Mouse (Mus musculus) thymus, adult 2 months (tissue): ENCODE measurements at regions not wholly inside any gene's neighbourhood (a gene's known extent, or its start where the extent isn't known, plus 50 kb on each side); places are given as distances from the start of the nearest gene placed in this dataset.

ENCODE experiments used
- DNase-seq: peaks from one replicate; pipeline ENCODE4 v3.0.0; 2021
- H3K27ac ChIP-seq: fragments of 200-500 bp; 2 replicates; pipeline ENCODE4 v1.5.1; 2012; ENCODE audit warnings: low read length, control low read depth; ENCODE audit not compliant: control insufficient read depth, insufficient read depth
- H3K27me3 ChIP-seq: fragments of 200-500 bp; 2 replicates; pipeline ENCODE4 v1.6.1; 2012; ENCODE audit warnings: mild to moderate bottlenecking, low read length, moderate library complexity, mixed read lengths; ENCODE audit not compliant: control insufficient read depth, insufficient read depth
- H3K36me3 ChIP-seq: fragments of 200-500 bp; 2 replicates; pipeline ENCODE4 v1.6.1; 2012; ENCODE audit warnings: mild to moderate bottlenecking, low read length, moderate library complexity; ENCODE audit not compliant: control insufficient read depth, insufficient read depth
- H3K4me1 ChIP-seq: fragments of 200-500 bp; replicated peaks from 2 replicates; pipeline ENCODE4 v1.6.1; 2012; ENCODE audit warnings: low read length; ENCODE audit not compliant: control insufficient read depth, insufficient read depth
- H3K4me3 ChIP-seq: fragments of 200-500 bp; 2 replicates; pipeline ENCODE4 v1.5.1; 2012; ENCODE audit warnings: mild to moderate bottlenecking, low read length, control low read depth, moderate library complexity; ENCODE audit not compliant: control insufficient read depth, insufficient read depth
- CTCF ChIP-seq: fragments of 200-500 bp; IDR thresholded peaks from 2 replicates; pipeline ENCODE4 v1.5.1; 2012; ENCODE audit warnings: mild to moderate bottlenecking, control low read depth, low read length, moderate library complexity, borderline replicate concordance; ENCODE audit not compliant: control insufficient read depth, poor library complexity, insufficient read depth; ENCODE audit errors: extremely low read depth
- POLR2A ChIP-seq: fragments of 200-500 bp; IDR thresholded peaks from 2 replicates; pipeline ENCODE4 v1.6.1; 2012; ENCODE audit warnings: mild to moderate bottlenecking, low read length, control low read depth, moderate library complexity; ENCODE audit not compliant: control insufficient read depth, poor library complexity, insufficient read depth; ENCODE audit errors: extremely low read depth
- WGBS: fragments of 180-500 bp; shearing (Covaris S2); methylation state at CpG from one replicate; pipeline ENCODE4 v1.1.7; 2018; 5-methylcytosine and 5-hydroxymethylcytosine counted together

GRCm38 (mm10) chr10:99526148-99526547 lies 233.3 kb downstream of the Csl start:
- Histone ChIP-seq H3K27ac (no peak overlapping the region), H3K4me3 (no peak overlapping the region), H3K4me1 (no peaks in the 10 kb centered on the region), H3K27me3 (no peaks in the 10 kb centered on the region), H3K36me3 (no peaks in the 10 kb centered on the region)
- 92% methylated on average over 4 of the region's 4 CpGs for WGBS
- TF ChIP-seq POLR2A, result no peak
- no peak for TF ChIP-seq CTCF
- DNase-seq, result no peak

- Histone ChIP-seq H3K27me3 (no peaks in the 10 kb centered on the region), H3K4me1 (no peaks in the 10 kb centered on the region), H3K36me3 (no peaks in the 10 kb centered on the region), H3K27ac (no peak overlapping the region), H3K4me3 (no peak overlapping the region)
- 94% methylated on average over 5 of the region's 5 CpGs for WGBS
- DNase-seq, result no peak
- no peak for TF ChIP-seq POLR2A
Measured at GRCm38 (mm10) chr10:99526561-99526960, 232.9 kb downstream of the Csl start.

- H3K36me3 ChIP-seq, result no peaks in the 10 kb centered on the region
- H3K27me3 ChIP-seq, result no peaks in the 10 kb centered on the region
- no peaks in the 10 kb centered on the region for H3K4me1 ChIP-seq
- no peak for TF ChIP-seq POLR2A
- TF ChIP-seq CTCF, result no peak
- no peak overlapping the region for H3K4me3 ChIP-seq
- no peak overlapping the region for H3K27ac ChIP-seq
- no peak for DNase-seq
Measured at GRCm38 (mm10) chr10:99531104-99531503, 228.4 kb downstream of the Csl start.

- DNase-seq, result no peak
- H3K27ac ChIP-seq, result no peak overlapping the region
- TF ChIP-seq CTCF (no peak), POLR2A (no peak)
- H3K4me1 ChIP-seq, result no peaks in the 10 kb centered on the region
- H3K36me3 ChIP-seq, result no peaks in the 10 kb centered on the region
- no peak overlapping the region for H3K4me3 ChIP-seq
- H3K27me3 ChIP-seq, result no peaks in the 10 kb centered on the region
Measured at GRCm38 (mm10) chr10:99531556-99531955, 227.9 kb downstream of the Csl start.

GRCm38 (mm10) chr10:99531992-99532391 lies 227.5 kb downstream of the Csl start:
- 92% methylated on average over 7 of the region's 7 CpGs for WGBS
- TF ChIP-seq CTCF, result no peak
- no peak for TF ChIP-seq POLR2A
- Histone ChIP-seq H3K36me3 (no peaks in the 10 kb centered on the region), H3K4me1 (no peaks in the 10 kb centered on the region), H3K4me3 (no peak overlapping the region), H3K27ac (no peak overlapping the region), H3K27me3 (no peaks in the 10 kb centered on the region)
- no peak for DNase-seq

GRCm38 (mm10) chr10:99532697-99533119 lies 226.8 kb downstream of the Csl start:
- H3K27me3 ChIP-seq, result no peaks in the 10 kb centered on the region
- no peak for DNase-seq
- TF ChIP-seq POLR2A (no peak), CTCF (no peak)
- H3K4me1 ChIP-seq, result no peaks in the 10 kb centered on the region
- no peaks in the 10 kb centered on the region for H3K36me3 ChIP-seq
- no peak overlapping the region for H3K27ac ChIP-seq
- H3K4me3 ChIP-seq, result no peak overlapping the region
- WGBS, result 82% methylated on average over 3 of the region's 3 CpGs

GRCm38 (mm10) chr10:99533468-99533867 lies 226.0 kb downstream of the Csl start:
- Histone ChIP-seq H3K36me3 (no peaks in the 10 kb centered on the region), H3K27ac (no peak overlapping the region), H3K4me3 (no peak overlapping the region), H3K4me1 (no peaks in the 10 kb centered on the region), H3K27me3 (no peaks in the 10 kb centered on the region)
- DNase-seq, result no peak
- 88% methylated on average over 4 of the region's 4 CpGs for WGBS
- no peak for TF ChIP-seq POLR2A
- no peak for TF ChIP-seq CTCF

- H3K36me3 ChIP-seq, result no peaks in the 10 kb centered on the region
- WGBS, result 89% methylated on average over 7 of the region's 7 CpGs
- H3K4me3 ChIP-seq, result no peak overlapping the region
- TF ChIP-seq CTCF (no peak), POLR2A (no peak)
- H3K27me3 ChIP-seq, result no peaks in the 10 kb centered on the region
- no peak overlapping the region for H3K27ac ChIP-seq
- no peak for DNase-seq
- H3K4me1 ChIP-seq, result no peaks in the 10 kb centered on the region
Measured at GRCm38 (mm10) chr10:99534237-99534636, 225.2 kb downstream of the Csl start.
